Mouse (Mus musculus) embryonic facial prominence, embryonic 15.5 days (tissue): ENCODE data around the gene Ada. TPM values are rescaled to one million over a fixed set of nuclear protein-coding genes. Genes with fewer than 3 reads are reported as not detected.
"Not testable (repeated sequence)": the region's sequence is repeated elsewhere in the genome, so short reads cannot be mapped to it uniquely, and the experiment has no call there.

ENCODE experiments used
- ATAC-seq: fragments of 200-750 bp; cut with Nextera tagmentation; 2 replicates; pipeline ENCODE4 v1.8.0; 2017; ENCODE audit warnings: low read depth, moderate TSS enrichment; ENCODE audit not compliant: insufficient number of reproducible peaks, low FRiP score, low TSS enrichment
- H3K27ac ChIP-seq: fragments of 300-500 bp; sonication (generic); replicated peaks from 2 replicates; pipeline ENCODE4 v1.5.1; 2015; ENCODE audit warnings: mild to moderate bottlenecking, inconsistent platforms
- H3K27me3 ChIP-seq: fragments of 300-500 bp; sonication (generic); 2 replicates; pipeline ENCODE4 v1.6.1; 2015; ENCODE audit warnings: inconsistent platforms
- H3K36me3 ChIP-seq: fragments of 300-500 bp; sonication (generic); 2 replicates; pipeline ENCODE4 v1.6.1; 2015; ENCODE audit warnings: mild to moderate bottlenecking, inconsistent platforms
- H3K4me1 ChIP-seq: fragments of 300-500 bp; sonication (generic); 2 replicates; pipeline ENCODE4 v1.6.1; 2015; ENCODE audit warnings: inconsistent platforms
- H3K4me2 ChIP-seq: fragments of 300-500 bp; sonication (generic); replicated peaks from 2 replicates; pipeline ENCODE4 v1.6.1; 2015; ENCODE audit warnings: mild to moderate bottlenecking, inconsistent platforms
- H3K4me3 ChIP-seq: fragments of 300-500 bp; sonication (generic); replicated peaks from 2 replicates; pipeline ENCODE4 v1.5.1; 2015; ENCODE audit warnings: mild to moderate bottlenecking, inconsistent platforms
- H3K9ac ChIP-seq: fragments of 300-500 bp; sonication (generic); 2 replicates; pipeline ENCODE4 v1.6.1; 2015; ENCODE audit warnings: inconsistent platforms
- H3K9me3 ChIP-seq: fragments of 300-500 bp; sonication (generic); replicated peaks from 2 replicates; pipeline ENCODE4 v1.6.1; 2016; ENCODE audit warnings: inconsistent platforms
- WGBS: fragments of 180-500 bp; shearing (Covaris S2); methylation state at CpG from one replicate; pipeline ENCODE4 v1.1.7; 2015; 5-methylcytosine and 5-hydroxymethylcytosine counted together
- polyA plus RNA-seq: library from polyadenylated mRNA; unstranded; fragments of >200 nt; fragmentation: Nextera tagmentation; extraction: Ambion mirVana; gene quantifications from 2 replicates; pipeline ENCODE4 v1.2.1, GENCODE M21; 2015

Gene Ada
- polyA plus RNA-seq, 1 experiment from 2014 or later: 8.1 TPM

DNA sequence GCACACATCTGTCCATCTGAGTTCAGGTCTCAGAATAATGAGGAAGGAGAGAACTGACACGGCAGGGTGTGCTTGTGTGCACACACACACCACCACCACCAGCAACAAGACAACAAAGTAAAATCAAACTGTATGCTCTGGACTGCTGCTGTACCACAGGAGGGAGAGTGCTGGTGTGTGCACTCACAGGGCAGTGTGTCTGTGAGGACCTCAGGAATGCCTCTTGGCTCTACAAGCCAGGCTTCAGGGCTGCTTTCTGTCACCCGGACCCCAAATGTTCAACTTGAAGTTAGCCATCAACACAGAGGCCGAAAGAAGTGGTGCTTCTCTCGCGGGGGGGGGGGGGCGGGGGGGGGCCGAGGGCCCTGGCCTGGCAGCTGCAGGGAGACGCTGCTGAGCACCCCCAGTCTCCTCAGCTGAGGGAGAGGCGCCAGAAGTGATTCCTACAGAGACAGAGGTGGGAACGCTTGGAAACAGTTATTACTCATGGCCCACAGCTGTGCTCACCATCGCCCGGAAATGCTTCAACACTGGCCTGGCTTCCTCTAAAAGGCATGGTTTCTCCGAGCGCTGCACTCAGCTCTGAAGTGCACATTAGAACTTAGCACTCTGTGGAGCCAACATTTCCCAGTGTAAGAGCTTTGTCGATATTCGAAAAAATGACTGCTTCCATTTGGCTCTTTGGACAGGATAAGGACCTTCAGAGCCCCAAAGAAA lies 52.1 kb downstream of the Ada start:
- Histone ChIP-seq H3K4me2 (no peak overlapping the region), H3K27me3 (no peaks in the 10 kb centered on the region), H3K27ac (peak overlapping the region; percentile 56), H3K4me3 (no peak overlapping the region), H3K36me3 (no peaks in the 10 kb centered on the region), H3K4me1 (peaks cover 25% of the 10 kb centered on the region), H3K9ac (no peak overlapping the region), H3K9me3 (no peaks in the 10 kb centered on the region)
- peak; percentile 45; the same call in 1 of the 2 replicates for ATAC-seq
- WGBS: 40% methylated on average over 15 of the region's 16 CpGs

DNA sequence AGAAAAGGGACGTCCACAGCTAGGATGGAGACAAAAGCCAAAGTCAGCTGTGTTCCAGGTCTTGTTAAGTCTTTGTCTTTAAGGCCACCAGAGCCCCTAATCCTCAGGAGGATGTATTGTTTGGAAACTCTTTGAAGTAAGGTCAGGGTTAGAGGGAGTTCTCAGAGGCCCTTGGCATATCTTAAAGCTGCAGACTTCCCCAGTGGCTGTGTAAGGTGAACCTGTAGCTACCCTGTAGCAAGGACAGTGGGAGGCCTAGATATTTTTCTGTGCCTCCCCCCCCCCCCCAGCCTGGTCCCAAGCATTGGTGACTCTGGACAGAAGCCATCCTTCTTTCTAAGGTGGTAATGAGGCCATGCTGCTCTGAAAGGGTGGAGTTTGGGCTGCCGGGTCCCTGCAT lies 53.3 kb downstream of the Ada start:
- WGBS: 48% methylated on average over 2 of the region's 2 CpGs
- Histone ChIP-seq H3K9me3 (no peaks in the 10 kb centered on the region), H3K4me1 (peaks cover 16% of the 10 kb centered on the region), H3K9ac (no peak overlapping the region), H3K27me3 (no peaks in the 10 kb centered on the region), H3K4me2 (no peak overlapping the region), H3K36me3 (no peaks in the 10 kb centered on the region), H3K27ac (0 out of 2 replicates have a peak overlapping the region, but pooled peaks have one; percentile 4), H3K4me3 (no peak overlapping the region)
- ATAC-seq: no peak

DNA sequence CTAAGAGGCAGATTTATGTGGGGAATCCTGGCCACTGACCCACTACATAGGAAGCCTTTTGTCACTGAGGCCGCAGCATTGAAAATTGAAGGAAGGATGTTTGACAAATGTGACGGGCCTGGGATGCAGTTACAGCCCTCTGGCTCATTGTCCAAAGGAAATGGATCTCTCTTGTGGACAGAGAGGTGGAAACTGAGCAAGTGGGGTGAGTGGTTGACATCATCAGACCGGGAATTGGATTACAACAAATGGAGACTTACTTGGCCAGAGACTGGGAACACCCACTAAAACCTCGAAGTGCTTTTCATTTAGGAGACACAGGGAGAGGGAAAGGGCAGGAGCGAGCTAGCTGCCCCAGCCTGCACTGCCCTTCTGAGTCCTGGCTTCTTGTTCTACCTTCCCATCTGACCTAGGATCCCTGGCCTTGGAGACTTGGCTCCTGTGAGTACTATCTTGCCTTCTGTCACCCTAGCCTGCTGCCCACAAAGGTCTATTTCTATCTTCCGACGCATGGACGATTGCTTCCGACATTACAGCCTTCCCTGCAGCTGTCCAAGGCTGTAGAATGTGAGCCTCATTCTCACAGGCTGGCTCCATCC lies 56.2 kb downstream of the Ada start:
- WGBS: 58% methylated on average over 9 of the region's 9 CpGs
- Histone ChIP-seq H3K4me2 (no peak overlapping the region), H3K9ac (no peak overlapping the region), H3K4me1 (peaks cover 24% of the 10 kb centered on the region), H3K27me3 (no peaks in the 10 kb centered on the region), H3K4me3 (no peak overlapping the region; the same call in 1 of the 2 replicates), H3K27ac (peak overlapping the region; percentile 82), H3K36me3 (no peaks in the 10 kb centered on the region), H3K9me3 (no peaks in the 10 kb centered on the region)
- ATAC-seq: no peak

DNA sequence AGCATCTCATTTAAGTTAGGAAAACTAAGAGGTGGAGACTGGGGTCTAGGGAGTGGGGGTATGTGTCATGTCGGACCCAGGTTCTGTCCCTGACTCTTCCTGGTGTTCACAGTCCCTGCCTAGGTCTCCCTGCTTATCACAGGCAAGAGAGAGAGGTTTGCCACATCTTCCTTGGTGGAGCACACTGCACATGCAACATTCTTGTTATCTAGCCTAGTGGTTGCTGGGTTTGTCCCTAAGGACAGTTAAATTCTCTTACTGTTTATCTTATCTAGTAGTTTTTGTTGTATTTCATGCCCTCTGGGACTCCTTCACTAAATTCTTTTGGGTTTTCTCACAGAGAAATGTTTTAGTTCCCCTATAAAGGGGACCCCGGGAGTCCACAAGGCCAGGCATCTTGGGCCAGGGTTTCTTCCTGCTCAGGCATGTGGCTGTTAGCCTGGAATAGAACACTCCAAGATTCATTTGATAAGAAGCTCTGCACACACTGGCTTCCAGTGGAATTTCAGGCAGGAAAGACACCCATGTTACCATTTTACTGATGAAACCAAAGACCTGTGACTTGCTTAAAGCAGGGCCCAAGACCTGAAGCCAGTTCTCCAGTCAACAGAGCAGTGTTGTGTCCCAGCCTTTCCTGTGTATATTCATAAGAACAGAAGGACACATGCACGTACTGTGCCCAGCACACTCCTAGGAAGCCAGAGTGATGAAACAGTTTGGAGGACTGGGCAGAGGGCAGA lies 57.0 kb downstream of the Ada start:
- 55% methylated on average over 3 of the region's 3 CpGs for WGBS
- Histone ChIP-seq H3K4me1 (peaks cover 24% of the 10 kb centered on the region), H3K27me3 (no peaks in the 10 kb centered on the region), H3K27ac (peak overlapping the region; percentile 82), H3K4me3 (no peak overlapping the region), H3K9ac (no peak overlapping the region), H3K36me3 (no peaks in the 10 kb centered on the region), H3K4me2 (no peak overlapping the region), H3K9me3 (no peaks in the 10 kb centered on the region)
- no peak for ATAC-seq

DNA sequence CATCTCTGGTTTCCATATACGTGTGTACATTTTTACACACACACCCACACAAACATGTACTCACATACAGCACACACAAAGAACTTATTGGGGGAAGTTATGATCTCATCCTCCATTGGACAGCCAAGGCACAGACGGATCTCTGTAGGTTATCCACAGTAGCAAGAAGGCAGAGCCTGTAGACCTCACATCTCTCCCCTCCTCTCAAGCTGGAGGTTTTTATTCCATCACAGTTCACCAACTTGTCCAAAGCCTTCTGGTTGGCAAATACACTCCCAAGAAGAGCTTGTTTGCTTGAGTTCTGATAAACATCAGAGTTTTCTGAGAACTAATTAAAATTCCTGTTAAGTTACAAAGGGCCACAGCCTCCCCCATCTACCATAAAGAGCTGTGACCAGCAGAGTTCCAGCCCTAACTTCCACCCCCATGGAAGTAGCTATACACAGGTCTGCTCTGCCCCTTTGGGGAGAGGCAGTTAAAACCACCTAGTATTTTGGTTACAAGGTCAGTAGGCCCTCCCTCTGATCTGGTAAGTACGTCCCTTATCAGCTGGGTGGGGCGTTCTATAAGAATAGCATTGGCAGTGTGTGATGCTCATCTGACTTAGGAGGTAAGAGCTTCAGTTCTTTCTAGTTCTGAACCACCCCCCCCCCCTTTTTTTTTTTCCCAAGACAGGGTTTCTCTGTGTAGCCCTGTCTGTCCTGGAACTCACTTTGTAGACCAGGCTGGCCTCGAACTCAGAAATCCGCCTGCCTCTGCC lies 58.0 kb downstream of the Ada start:
- H3K36me3 ChIP-seq: no peaks in the 10 kb centered on the region
- H3K4me3 ChIP-seq: no peak overlapping the region
- ATAC-seq: no peak
- peaks cover 23% of the 10 kb centered on the region for H3K4me1 ChIP-seq
- no peaks in the 10 kb centered on the region for H3K9me3 ChIP-seq
- no peak overlapping the region for H3K4me2 ChIP-seq
- 87% methylated on average over 6 of the region's 6 CpGs for WGBS
- no peaks in the 10 kb centered on the region for H3K27me3 ChIP-seq
- H3K27ac ChIP-seq: no peak overlapping the region
- no peak overlapping the region for H3K9ac ChIP-seq

DNA sequence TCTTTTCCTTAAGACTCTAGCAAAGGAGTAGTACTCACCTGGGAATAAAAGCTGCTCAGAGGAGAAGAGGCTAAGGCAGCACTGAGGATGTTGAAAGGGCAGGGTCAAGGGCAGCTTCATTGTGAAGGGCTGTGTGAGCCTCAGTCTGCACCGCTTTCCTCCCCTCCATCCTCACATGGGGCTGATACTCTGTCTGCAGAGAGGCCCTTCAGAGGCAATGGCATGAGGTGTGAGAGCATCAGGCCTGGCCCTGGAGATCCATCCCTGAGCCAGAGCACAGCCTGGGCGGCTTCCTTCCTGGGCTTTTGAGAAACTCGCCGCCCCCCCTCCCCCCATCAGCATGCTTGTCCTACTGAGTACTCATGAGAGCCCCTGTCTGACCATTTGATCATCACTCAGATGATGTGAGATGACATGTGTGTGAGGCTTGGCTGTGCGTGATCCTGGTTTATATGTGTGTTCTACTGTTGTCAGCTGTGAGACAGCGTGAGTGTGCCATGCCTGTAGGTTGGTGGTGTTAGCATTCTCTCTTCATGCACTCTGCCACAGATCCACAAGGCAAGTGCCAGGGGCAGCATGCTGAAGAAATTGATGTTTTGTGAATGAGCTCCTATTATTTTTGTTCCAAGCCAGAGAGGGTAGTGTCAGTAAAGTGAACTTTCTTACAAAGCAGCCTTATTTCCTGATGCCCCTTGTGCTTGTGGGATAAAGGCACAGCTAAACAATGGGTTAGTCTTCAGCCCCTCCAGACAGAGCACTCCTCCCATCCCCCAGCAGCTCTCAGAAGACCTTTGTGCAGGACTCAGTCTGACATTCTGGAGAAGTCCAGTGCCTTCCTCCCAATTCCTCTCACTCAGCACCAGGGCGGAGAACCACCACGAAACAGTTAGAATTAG lies 59.4 kb downstream of the Ada start:
- Histone ChIP-seq H3K4me1 (peaks cover 28% of the 10 kb centered on the region), H3K9ac (no peak overlapping the region), H3K27me3 (no peaks in the 10 kb centered on the region), H3K9me3 (no peaks in the 10 kb centered on the region), H3K4me3 (no peak overlapping the region), H3K36me3 (no peaks in the 10 kb centered on the region), H3K4me2 (no peak overlapping the region), H3K27ac (no peak overlapping the region; the same call in 1 of the 2 replicates)
- no peak for ATAC-seq
- 66% methylated on average over 8 of the region's 8 CpGs for WGBS

DNA sequence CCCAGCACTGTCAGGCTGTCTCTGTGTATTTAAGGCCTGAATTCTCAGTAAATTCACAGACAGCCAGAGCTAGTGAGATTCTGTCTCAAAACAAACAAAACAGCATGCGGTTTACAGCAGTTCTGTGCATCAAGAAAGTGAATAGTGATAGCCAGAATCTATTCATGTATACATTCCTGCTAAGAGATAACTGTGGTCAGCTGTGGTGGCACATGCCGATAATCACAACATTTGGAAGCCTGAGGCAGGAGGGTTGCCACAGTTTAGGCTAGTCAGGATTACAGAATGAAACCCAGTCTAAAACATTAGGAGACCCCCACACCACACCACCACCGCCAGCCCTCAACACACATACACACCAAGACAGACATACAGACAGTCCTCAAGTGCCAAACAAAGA lies 60.3 kb downstream of the Ada start:
- Histone ChIP-seq H3K4me3 (no peak overlapping the region), H3K36me3 (no peaks in the 10 kb centered on the region), H3K27me3 (no peaks in the 10 kb centered on the region), H3K27ac (no peak overlapping the region), H3K4me1 (peaks cover 37% of the 10 kb centered on the region), H3K9me3 (no peaks in the 10 kb centered on the region), H3K4me2 (no peak overlapping the region), H3K9ac (no peak overlapping the region)
- 90% methylated on average over 3 of the region's 3 CpGs for WGBS
- no peak for ATAC-seq

DNA sequence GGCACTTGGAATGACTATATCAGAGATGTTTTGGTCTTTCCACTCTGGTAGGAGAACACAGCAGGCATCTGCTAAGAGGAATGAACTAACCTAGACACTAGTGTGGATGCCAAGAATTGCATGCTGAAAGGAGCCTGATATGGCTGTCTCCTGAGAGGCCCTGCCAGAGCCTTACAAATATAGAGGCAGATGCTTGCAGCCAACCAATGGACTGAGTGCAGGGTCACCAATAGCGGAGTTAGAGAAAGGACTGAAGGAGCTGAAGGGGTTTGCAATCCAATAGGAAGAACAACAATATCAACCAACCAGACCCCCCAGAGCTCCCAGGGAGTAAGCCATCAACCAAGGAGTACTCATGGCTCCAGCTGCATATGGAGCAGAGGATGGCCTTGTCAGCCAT lies 61.7 kb downstream of the Ada start:
- not testable (repeated sequence) for H3K9ac ChIP-seq, H3K36me3 ChIP-seq, H3K27ac ChIP-seq, ATAC-seq, H3K27me3 ChIP-seq, H3K4me2 ChIP-seq, H3K4me3 ChIP-seq, H3K9me3 ChIP-seq
- 90% methylated on average over 1 of the region's 1 CpGs for WGBS
- H3K4me1 ChIP-seq: peaks cover 29% of the 10 kb centered on the region

DNA sequence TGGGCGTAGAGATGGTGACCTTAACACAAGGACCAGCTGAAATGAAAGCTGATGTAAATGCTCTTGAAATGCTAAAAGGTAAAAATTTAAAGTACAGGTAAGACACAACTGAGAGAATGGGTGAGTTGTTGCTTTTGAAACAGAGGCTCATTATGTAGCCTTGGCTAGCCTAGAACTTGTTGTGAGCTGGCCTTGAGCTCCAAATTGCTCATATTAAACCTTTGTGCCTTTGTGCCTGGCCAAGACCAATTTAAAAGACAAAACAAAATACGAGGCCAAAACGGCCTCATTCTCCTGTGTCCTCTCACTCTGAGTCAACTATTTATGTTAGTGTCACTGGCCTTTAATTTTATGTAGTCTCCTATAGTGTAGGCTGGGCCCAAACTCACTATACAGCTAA lies 63.2 kb downstream of the Ada start:
- Histone ChIP-seq H3K4me3 (no peak overlapping the region), H3K36me3 (no peaks in the 10 kb centered on the region), H3K9ac (no peak overlapping the region), H3K4me2 (no peak overlapping the region), H3K27ac (no peak overlapping the region), H3K27me3 (no peaks in the 10 kb centered on the region), H3K4me1 (peaks cover 29% of the 10 kb centered on the region), H3K9me3 (no peaks in the 10 kb centered on the region)
- 86% methylated on average over 3 of the region's 3 CpGs for WGBS
- no peak for ATAC-seq

DNA sequence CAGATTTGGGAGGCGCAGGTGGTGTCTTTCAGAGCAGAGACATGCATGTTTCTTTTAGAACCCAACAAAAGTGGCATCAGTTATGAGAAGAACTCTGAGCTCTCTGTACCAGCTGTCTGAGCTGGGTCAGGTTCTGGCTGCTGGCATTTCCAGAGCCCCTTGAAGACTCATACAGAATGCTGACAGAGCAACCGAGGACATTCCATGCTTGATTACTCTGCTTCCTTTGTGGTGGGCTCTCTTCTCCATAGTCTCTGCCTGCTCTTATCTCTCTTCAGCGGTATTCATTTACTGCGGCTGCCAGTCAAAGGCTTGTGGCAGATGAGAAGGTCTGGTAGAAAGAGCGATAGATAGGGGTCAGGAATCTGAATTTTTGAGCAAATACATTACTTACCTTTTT lies 63.8 kb downstream of the Ada start:
- Histone ChIP-seq H3K4me1 (peaks cover 29% of the 10 kb centered on the region), H3K9me3 (no peaks in the 10 kb centered on the region), H3K27ac (peak overlapping the region; percentile 65), H3K4me3 (no peak overlapping the region), H3K27me3 (no peaks in the 10 kb centered on the region), H3K4me2 (no peak overlapping the region), H3K36me3 (no peaks in the 10 kb centered on the region), H3K9ac (no peak overlapping the region)
- no peak for ATAC-seq
- WGBS: 79% methylated on average over 5 of the region's 5 CpGs
